Mouse (Mus musculus): ENCODE results near the gene Pcdh15.
A peak's percentile ranks its signal among the peaks of the same experiment; 100 is the strongest.

The Pcdh15 gene

DNA sequence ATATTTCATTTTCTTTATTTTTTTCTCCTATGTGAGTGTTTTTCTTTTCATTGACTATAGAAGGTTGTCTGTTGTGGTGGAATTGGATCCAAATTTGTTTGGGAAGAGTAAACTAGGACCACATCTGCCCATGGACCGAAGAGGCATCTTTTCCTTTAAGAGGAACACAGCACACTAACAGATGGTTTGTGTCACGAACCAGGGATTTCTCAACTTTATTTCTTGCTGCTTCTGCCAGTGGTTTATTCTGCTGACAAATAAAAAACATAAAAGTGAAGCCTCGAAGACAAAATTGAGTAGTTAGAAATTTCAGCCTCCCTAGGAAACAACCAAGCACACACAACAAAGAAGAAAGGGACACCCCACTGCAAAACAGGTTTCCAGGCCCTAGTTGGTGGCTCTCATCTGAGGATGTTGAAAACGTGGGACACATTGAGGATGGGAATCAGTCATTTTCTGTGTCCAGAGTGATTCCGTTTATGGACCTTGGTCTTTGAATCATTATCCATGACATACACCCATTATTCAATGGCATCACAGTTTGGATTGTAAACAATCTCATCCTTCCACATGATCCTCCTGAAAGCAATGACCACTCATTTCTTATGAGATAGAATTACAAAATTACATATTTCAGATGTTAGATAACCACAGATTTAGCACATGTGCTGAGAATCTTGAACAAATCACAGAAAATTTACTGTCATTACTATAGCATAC lies 1206.5 kb downstream of the Pcdh15 start:
- no peak for DNase-seq (ENCODE audit: low read depth)

- no peak for DNase-seq (ENCODE audit: low read depth)
These were observed 1207.9 kb downstream of the Pcdh15 start for GRCm38 (mm10) chr10:74307035-74307434.

DNA sequence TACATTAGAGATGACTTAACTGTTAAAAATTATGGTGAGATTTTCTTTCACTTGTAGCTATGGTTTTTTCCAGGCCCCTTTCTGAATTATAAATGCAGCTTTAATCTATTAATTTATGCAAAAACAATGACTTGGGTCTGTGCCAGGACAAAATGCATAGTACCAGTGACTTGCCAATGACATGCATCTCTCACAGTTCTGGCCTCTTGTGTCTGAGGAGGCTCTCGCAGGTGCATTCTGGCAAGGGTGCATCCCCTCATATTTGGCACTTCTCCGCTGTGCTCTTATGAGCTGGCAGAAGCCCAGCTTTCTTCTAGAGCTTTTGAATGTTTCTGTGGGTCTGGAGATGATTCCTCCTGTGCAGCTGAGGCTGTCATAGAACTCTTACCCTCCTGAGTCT lies 1216.9 kb downstream of the Pcdh15 start:
- no peak for DNase-seq (ENCODE audit: low read depth)

DNA sequence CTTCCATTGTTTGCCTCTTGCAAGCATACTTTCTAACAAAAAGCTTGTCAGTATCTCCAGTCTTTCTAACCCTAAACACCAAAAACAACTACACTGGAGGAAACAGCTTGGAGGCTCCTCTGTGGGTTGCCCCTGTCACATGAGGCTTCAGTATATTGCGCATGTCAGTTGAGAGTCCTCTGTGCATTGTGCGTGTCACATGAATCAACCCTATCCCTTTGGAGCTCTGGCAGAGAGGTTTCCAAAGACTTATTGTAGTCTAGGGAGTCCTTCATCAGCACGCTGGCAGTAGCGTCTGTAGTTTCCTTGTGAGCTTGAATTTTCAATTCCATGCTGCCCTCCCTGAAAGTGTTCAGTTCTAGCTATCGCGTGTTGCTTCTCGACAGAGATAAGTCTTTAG lies 1236.3 kb downstream of the Pcdh15 start:
- no peak for DNase-seq (ENCODE audit: low read depth)

- DNase-seq (ENCODE audit: low read depth), result no peak
These were observed 1240.4 kb downstream of the Pcdh15 start for GRCm38 (mm10) chr10:74339247-74340160.

DNA sequence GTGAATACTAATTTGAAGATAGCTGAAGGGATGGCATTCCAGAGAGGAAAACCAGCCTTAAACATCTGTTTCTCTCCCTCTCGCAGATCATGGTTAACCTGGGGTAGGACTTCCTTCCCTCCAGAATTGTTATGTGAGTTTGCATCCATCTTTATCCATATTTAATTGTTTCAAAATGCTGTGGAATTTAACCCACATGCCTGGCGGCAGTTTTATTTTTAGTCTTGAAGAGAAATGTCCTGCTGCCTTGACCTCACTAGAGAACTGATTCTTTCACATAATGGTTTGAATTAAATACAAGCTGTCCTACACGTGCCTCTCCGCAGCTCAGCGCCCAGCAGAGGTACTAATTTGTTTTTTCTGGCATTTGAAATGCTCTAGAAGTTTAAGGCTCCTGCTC lies 1260.4 kb downstream of the Pcdh15 start:
- DNase-seq (ENCODE audit: low read depth), result no peak

DNA sequence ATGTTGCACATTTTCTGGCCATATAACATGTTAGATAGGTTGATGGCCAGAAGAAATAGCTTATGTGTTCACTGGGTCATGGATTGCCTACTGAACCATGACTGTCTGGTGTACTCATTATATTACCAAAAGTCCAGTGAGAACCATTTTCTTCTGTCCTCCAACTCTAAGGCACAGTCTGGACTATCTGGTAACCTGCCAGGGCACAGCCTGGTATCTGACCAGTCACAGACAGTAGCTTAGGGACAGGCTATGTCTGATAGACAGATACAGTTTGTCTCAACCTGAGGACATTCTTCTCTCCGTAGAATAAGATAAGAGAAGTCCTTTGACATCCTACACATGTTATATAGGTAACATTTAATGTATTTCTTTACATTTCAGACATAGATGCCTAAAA lies 1279.6 kb downstream of the Pcdh15 start:
- DNase-seq (ENCODE audit: low read depth), result no peak

GRCm38 (mm10) chr10:74379276-74380134 lies 1280.4 kb downstream of the Pcdh15 start:
- DNase-seq (ENCODE audit: low read depth), result no peak

GRCm38 (mm10) chr10:74387538-74388499 lies 1288.7 kb downstream of the Pcdh15 start:
- no peak for DNase-seq (ENCODE audit: low read depth)

GRCm38 (mm10) chr10:74403111-74403510 lies 1304.0 kb downstream of the Pcdh15 start:
- DNase-seq (ENCODE audit: low read depth), result no peak

GRCm38 (mm10) chr10:74414021-74414420 lies 1314.9 kb downstream of the Pcdh15 start:
- DNase-seq (ENCODE audit: low read depth), result no peak

GRCm38 (mm10) chr10:74414945-74415344 lies 1315.8 kb downstream of the Pcdh15 start:
- no peak for DNase-seq (ENCODE audit: low read depth)

- no peak for DNase-seq (ENCODE audit: low read depth)
These were observed 1316.2 kb downstream of the Pcdh15 start for GRCm38 (mm10) chr10:74415359-74415758.

DNA sequence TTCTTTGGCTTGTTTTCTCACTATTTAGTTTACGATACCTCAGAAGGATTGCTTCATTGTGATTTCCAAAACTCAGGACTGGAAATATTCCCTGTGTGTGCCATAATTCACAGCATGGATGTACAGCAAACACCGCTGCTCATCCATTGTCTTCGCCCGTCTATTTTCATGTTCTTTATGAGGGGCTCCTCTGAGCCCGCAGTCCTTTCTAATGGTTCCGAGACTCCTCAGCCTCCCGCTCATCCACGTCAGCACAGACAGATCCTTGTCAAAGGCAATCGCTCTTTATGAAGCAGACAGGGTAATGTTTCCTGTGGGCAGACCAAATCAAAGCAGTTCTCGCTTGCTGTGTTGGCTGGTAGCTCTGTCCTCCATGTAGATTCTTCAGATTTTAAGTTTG lies 1316.8 kb downstream of the Pcdh15 start:
- DNase-seq (ENCODE audit: low read depth), result no peak

DNA sequence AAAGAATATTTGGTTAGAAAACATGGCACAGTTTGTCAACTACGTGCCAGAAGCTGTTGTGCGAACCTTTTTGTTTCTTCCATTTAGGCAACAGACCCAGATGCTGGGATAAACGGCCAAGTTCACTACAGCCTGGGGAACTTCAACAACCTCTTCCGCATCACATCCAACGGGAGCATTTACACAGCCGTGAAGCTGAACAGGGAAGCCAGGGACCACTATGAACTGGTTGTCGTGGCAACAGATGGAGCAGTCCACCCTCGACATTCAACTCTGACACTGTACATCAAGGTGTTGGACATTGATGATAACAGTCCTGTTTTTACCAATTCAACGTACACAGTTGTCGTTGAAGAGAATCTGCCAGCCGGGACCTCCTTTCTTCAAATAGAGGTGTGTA lies 1350.9 kb downstream of the Pcdh15 start:
- no peak for DNase-seq (ENCODE audit: low read depth)

GRCm38 (mm10) chr10:74463972-74464371 lies 1364.8 kb downstream of the Pcdh15 start:
- DNase-seq (ENCODE audit: low read depth), result peak; percentile 36

GRCm38 (mm10) chr10:74480779-74481178 lies 1381.6 kb downstream of the Pcdh15 start:
- no peak for DNase-seq (ENCODE audit: low read depth)

GRCm38 (mm10) chr10:74512315-74512714 lies 1413.2 kb downstream of the Pcdh15 start:
- no peak for DNase-seq (ENCODE audit: low read depth)

- no peak for DNase-seq (ENCODE audit: low read depth)
These were observed 1414.6 kb downstream of the Pcdh15 start for GRCm38 (mm10) chr10:74513743-74514142.

GRCm38 (mm10) chr10:74538371-74538770 lies 1439.2 kb downstream of the Pcdh15 start:
- DNase-seq (ENCODE audit: low read depth), result no peak

DNA sequence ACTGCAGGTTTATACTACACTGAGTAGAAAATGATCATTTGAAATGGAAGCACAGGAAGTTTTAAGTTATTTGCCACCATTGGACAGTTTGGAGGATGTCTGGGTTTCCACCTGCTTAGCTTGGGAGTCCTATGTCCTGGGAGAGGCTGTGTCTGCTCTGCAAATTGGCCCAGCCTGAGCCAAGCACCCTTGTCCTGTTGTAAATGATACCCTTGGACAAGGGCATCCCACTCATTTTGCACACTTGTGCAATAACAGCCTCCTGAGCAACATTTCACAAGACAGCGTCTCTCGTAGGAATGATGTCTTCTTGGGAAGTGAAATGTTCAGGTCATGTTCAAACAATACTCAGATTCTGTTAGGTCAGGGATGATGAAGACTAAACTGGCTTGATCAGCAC lies 1456.2 kb downstream of the Pcdh15 start:
- DNase-seq (ENCODE audit: low read depth), result no peak
